Mouse (Mus musculus): ENCODE data around the gene Pomt2. TPM values are rescaled to one million over a fixed set of nuclear protein-coding genes. Genes with fewer than 3 reads are reported as not detected.
"Not testable (repeated sequence)": the region's sequence is repeated elsewhere in the genome, so short reads cannot be mapped to it uniquely, and the experiment has no call there.

Gene Pomt2
- polyA plus RNA-seq, 1 experiment from 2014 or later = 13.5 TPM

- peaks cover 16% of the 10 kb centered on the region; the same call in 1 of the 2 replicates for H3K36me3 ChIP-seq (ENCODE audit: control insufficient read depth, insufficient read depth, low read length)
- no peaks in the 10 kb centered on the region; a peak in 1 of 4 replicates for H3K4me1 ChIP-seq (ENCODE audit: control insufficient read depth in 2 of 2, insufficient read depth in 2 of 2, low read length in 2 of 2)
- WGBS = 80% methylated on average over 1 of the region's 1 CpGs
- H3K27ac ChIP-seq (replicated peaks in 1 of 2; ENCODE audit: control insufficient read depth in 1 of 2, insufficient read depth in 1 of 2, low read depth in 2 of 2, low read length in 2 of 2) = no peak overlapping the region
- H3K9ac ChIP-seq (ENCODE audit: low read length) = no peak overlapping the region
- no peaks in the 10 kb centered on the region for H3K9me3 ChIP-seq (ENCODE audit: control insufficient read depth, low read length)
- no peaks in the 10 kb centered on the region for H3K27me3 ChIP-seq (ENCODE audit: control insufficient read depth, insufficient read depth, low read length)
- H3K4me2 ChIP-seq (ENCODE audit: low read length) = no peak overlapping the region
- ATAC-seq (ENCODE audit: insufficient number of reproducible peaks, insufficient read depth, low FRiP score, low read depth) = no peak
- no peak overlapping the region for H3K4me3 ChIP-seq (ENCODE audit: control insufficient read depth in 1 of 2, insufficient read depth in 1 of 2, low read depth in 1 of 2, low read length in 2 of 2)
These were observed 12.5 kb upstream of the Pomt2 start for GRCm38 (mm10) chr12:87160310-87160709.

GRCm38 (mm10) chr12:87158099-87158498, 10.3 kb upstream of the Pomt2 start:
- Histone ChIP-seq H3K9me3 (ENCODE audit: control insufficient read depth, low read length) (no peaks in the 10 kb centered on the region), H3K36me3 (ENCODE audit: control insufficient read depth, insufficient read depth, low read length) (peaks cover 8% of the 10 kb centered on the region; the same call in 1 of the 2 replicates), H3K4me2 (ENCODE audit: low read length) (no peak overlapping the region), H3K9ac (ENCODE audit: low read length) (no peak overlapping the region), H3K4me3 (ENCODE audit: control insufficient read depth in 1 of 2, insufficient read depth in 1 of 2, low read depth in 1 of 2, low read length in 2 of 2) (no peak overlapping the region), H3K4me1 (ENCODE audit: control insufficient read depth in 2 of 2, insufficient read depth in 2 of 2, low read length in 2 of 2) (no peaks in the 10 kb centered on the region; a peak in 1 of 4 replicates), H3K27me3 (ENCODE audit: control insufficient read depth, insufficient read depth, low read length) (no peaks in the 10 kb centered on the region), H3K27ac (replicated peaks in 1 of 2; ENCODE audit: control insufficient read depth in 1 of 2, insufficient read depth in 1 of 2, low read depth in 2 of 2, low read length in 2 of 2) (no peak overlapping the region)
- no peak for ATAC-seq (ENCODE audit: insufficient number of reproducible peaks, insufficient read depth, low FRiP score, low read depth)
- 73% methylated on average over 7 of the region's 7 CpGs for WGBS

- no peak overlapping the region for H3K27ac ChIP-seq (replicated peaks in 1 of 2; ENCODE audit: control insufficient read depth in 1 of 2, insufficient read depth in 1 of 2, low read depth in 2 of 2, low read length in 2 of 2)
- H3K4me2 ChIP-seq (ENCODE audit: low read length) = no peak overlapping the region
- H3K4me1 ChIP-seq (ENCODE audit: control insufficient read depth in 2 of 2, insufficient read depth in 2 of 2, low read length in 2 of 2) = no peaks in the 10 kb centered on the region; a peak in 1 of 4 replicates
- H3K9me3 ChIP-seq (ENCODE audit: control insufficient read depth, low read length) = peaks cover 4% of the 10 kb centered on the region; the same call in 1 of the 2 replicates
- H3K9ac ChIP-seq (ENCODE audit: low read length) = no peak overlapping the region
- ATAC-seq (ENCODE audit: insufficient number of reproducible peaks, insufficient read depth, low FRiP score, low read depth) = no peak
- no peaks in the 10 kb centered on the region for H3K27me3 ChIP-seq (ENCODE audit: control insufficient read depth, insufficient read depth, low read length)
- H3K36me3 ChIP-seq (ENCODE audit: control insufficient read depth, insufficient read depth, low read length) = 0 out of 2 replicates have a peak, but pooled peaks cover 3% of the 10 kb centered on the region
- H3K4me3 ChIP-seq (ENCODE audit: control insufficient read depth in 1 of 2, insufficient read depth in 1 of 2, low read depth in 1 of 2, low read length in 2 of 2) = no peak overlapping the region
- 51% methylated on average over 4 of the region's 4 CpGs for WGBS
These were observed 9.6 kb upstream of the Pomt2 start for GRCm38 (mm10) chr12:87157361-87157760.

GRCm38 (mm10) chr12:87154448-87154847, 6.7 kb upstream of the Pomt2 start:
- H3K4me1 ChIP-seq (ENCODE audit: control insufficient read depth in 2 of 2, insufficient read depth in 2 of 2, low read length in 2 of 2); H3K4me2 ChIP-seq (ENCODE audit: low read length); H3K9ac ChIP-seq (ENCODE audit: low read length); ATAC-seq (ENCODE audit: insufficient number of reproducible peaks, insufficient read depth, low FRiP score, low read depth); H3K27ac ChIP-seq (replicated peaks in 1 of 2; ENCODE audit: control insufficient read depth in 1 of 2, insufficient read depth in 1 of 2, low read depth in 2 of 2, low read length in 2 of 2); H3K4me3 ChIP-seq (ENCODE audit: control insufficient read depth in 1 of 2, insufficient read depth in 1 of 2, low read depth in 1 of 2, low read length in 2 of 2); H3K27me3 ChIP-seq (ENCODE audit: control insufficient read depth, insufficient read depth, low read length); H3K9me3 ChIP-seq (ENCODE audit: control insufficient read depth, low read length); H3K36me3 ChIP-seq (ENCODE audit: control insufficient read depth, insufficient read depth, low read length): not testable (repeated sequence)
- 95% methylated on average over 4 of the region's 4 CpGs for WGBS

- H3K9ac ChIP-seq (ENCODE audit: low read length) = no peak overlapping the region
- no peaks in the 10 kb centered on the region for H3K36me3 ChIP-seq (ENCODE audit: control insufficient read depth, insufficient read depth, low read length)
- no peak overlapping the region for H3K27ac ChIP-seq (replicated peaks in 1 of 2; ENCODE audit: control insufficient read depth in 1 of 2, insufficient read depth in 1 of 2, low read depth in 2 of 2, low read length in 2 of 2)
- 98% methylated on average over 5 of the region's 5 CpGs for WGBS
- no peaks in the 10 kb centered on the region for H3K27me3 ChIP-seq (ENCODE audit: control insufficient read depth, insufficient read depth, low read length)
- no peak overlapping the region for H3K4me2 ChIP-seq (ENCODE audit: low read length)
- peaks cover 11% of the 10 kb centered on the region; the same call in 1 of the 2 replicates for H3K9me3 ChIP-seq (ENCODE audit: control insufficient read depth, low read length)
- no peak overlapping the region for H3K4me3 ChIP-seq (ENCODE audit: control insufficient read depth in 1 of 2, insufficient read depth in 1 of 2, low read depth in 1 of 2, low read length in 2 of 2)
- H3K4me1 ChIP-seq (ENCODE audit: control insufficient read depth in 2 of 2, insufficient read depth in 2 of 2, low read length in 2 of 2) = peaks cover 0 to 8% of the 10 kb centered on the region in 2 experiments; a peak in 3 of 4 replicates
- no peak for ATAC-seq (ENCODE audit: insufficient number of reproducible peaks, insufficient read depth, low FRiP score, low read depth)
These were observed 1.7 kb upstream of the Pomt2 start for GRCm38 (mm10) chr12:87149471-87149870.

GRCm38 (mm10) chr12:87148136-87148535, 368 bp upstream of the Pomt2 start:
- Histone ChIP-seq H3K4me3 (ENCODE audit: control insufficient read depth in 1 of 2, insufficient read depth in 1 of 2, low read depth in 1 of 2, low read length in 2 of 2) (peak overlapping the region; percentile 64 to 97), H3K27ac (replicated peaks in 1 of 2; ENCODE audit: control insufficient read depth in 1 of 2, insufficient read depth in 1 of 2, low read depth in 2 of 2, low read length in 2 of 2) (peak overlapping the region; percentile 88 to 95), H3K4me1 (ENCODE audit: control insufficient read depth in 2 of 2, insufficient read depth in 2 of 2, low read length in 2 of 2) (peaks cover 0 to 8% of the 10 kb centered on the region in 2 experiments; a peak in 3 of 4 replicates), H3K9ac (ENCODE audit: low read length) (peak overlapping the region; percentile 86), H3K27me3 (ENCODE audit: control insufficient read depth, insufficient read depth, low read length) (no peaks in the 10 kb centered on the region), H3K9me3 (ENCODE audit: control insufficient read depth, low read length) (peaks cover 11% of the 10 kb centered on the region; the same call in 1 of the 2 replicates), H3K36me3 (ENCODE audit: control insufficient read depth, insufficient read depth, low read length) (no peaks in the 10 kb centered on the region), H3K4me2 (ENCODE audit: low read length) (peak overlapping the region; percentile 67)
- no peak for ATAC-seq (ENCODE audit: insufficient number of reproducible peaks, insufficient read depth, low FRiP score, low read depth)
- 25% methylated on average over 15 of the region's 15 CpGs for WGBS

- under 1% methylated on average over 27 of the region's 27 CpGs for WGBS
- Histone ChIP-seq H3K4me2 (ENCODE audit: low read length) (peak within 1 kb of the TSS; percentile 67), H3K27ac (replicated peaks in 1 of 2; ENCODE audit: control insufficient read depth in 1 of 2, insufficient read depth in 1 of 2, low read depth in 2 of 2, low read length in 2 of 2) (peak within 1 kb of the TSS; percentile 88 to 95), H3K9ac (ENCODE audit: low read length) (peak within 1 kb of the TSS; percentile 86), H3K4me1 (ENCODE audit: control insufficient read depth in 2 of 2, insufficient read depth in 2 of 2, low read length in 2 of 2) (peaks cover 0 to 10% of the 10 kb centered on the region in 2 experiments; a peak in 3 of 4 replicates), H3K36me3 (ENCODE audit: control insufficient read depth, insufficient read depth, low read length) (no peaks in the 10 kb centered on the region), H3K9me3 (ENCODE audit: control insufficient read depth, low read length) (peaks cover 7% of the 10 kb centered on the region; the same call in 1 of the 2 replicates), H3K27me3 (ENCODE audit: control insufficient read depth, insufficient read depth, low read length) (no peaks in the 10 kb centered on the region), H3K4me3 (ENCODE audit: control insufficient read depth in 1 of 2, insufficient read depth in 1 of 2, low read depth in 1 of 2, low read length in 2 of 2) (peak within 1 kb of the TSS; percentile 64 to 97)
- ATAC-seq (ENCODE audit: insufficient number of reproducible peaks, insufficient read depth, low FRiP score, low read depth) = peak; percentile 74
These were observed 802 bp downstream of the Pomt2 start, which contains the start of gene Gstz1 for GRCm38 (mm10) chr12:87146966-87147365. Gene Gstz1 (plus strand): TSS chr12:87147165.

GRCm38 (mm10) chr12:87142156-87142555, 5.6 kb downstream of the Pomt2 start:
- Histone ChIP-seq H3K4me1 (ENCODE audit: control insufficient read depth in 2 of 2, insufficient read depth in 2 of 2, low read length in 2 of 2) (peaks cover 0 to 23% of the 10 kb centered on the region in 2 experiments; a peak in 2 of 4 replicates), H3K27me3 (ENCODE audit: control insufficient read depth, insufficient read depth, low read length) (no peaks in the 10 kb centered on the region), H3K27ac (replicated peaks in 1 of 2; ENCODE audit: control insufficient read depth in 1 of 2, insufficient read depth in 1 of 2, low read depth in 2 of 2, low read length in 2 of 2) (no peak overlapping the region), H3K9me3 (ENCODE audit: control insufficient read depth, low read length) (no peaks in the 10 kb centered on the region), H3K9ac (ENCODE audit: low read length) (no peak overlapping the region), H3K36me3 (ENCODE audit: control insufficient read depth, insufficient read depth, low read length) (peaks cover 9% of the 10 kb centered on the region), H3K4me2 (ENCODE audit: low read length) (no peak overlapping the region), H3K4me3 (ENCODE audit: control insufficient read depth in 1 of 2, insufficient read depth in 1 of 2, low read depth in 1 of 2, low read length in 2 of 2) (no peak overlapping the region)
- WGBS = 50% methylated on average over 2 of the region's 2 CpGs
- no peak for ATAC-seq (ENCODE audit: insufficient number of reproducible peaks, insufficient read depth, low FRiP score, low read depth)
